Mouse (Mus musculus): ENCODE measurements around the gene Ybx2.

DNA sequence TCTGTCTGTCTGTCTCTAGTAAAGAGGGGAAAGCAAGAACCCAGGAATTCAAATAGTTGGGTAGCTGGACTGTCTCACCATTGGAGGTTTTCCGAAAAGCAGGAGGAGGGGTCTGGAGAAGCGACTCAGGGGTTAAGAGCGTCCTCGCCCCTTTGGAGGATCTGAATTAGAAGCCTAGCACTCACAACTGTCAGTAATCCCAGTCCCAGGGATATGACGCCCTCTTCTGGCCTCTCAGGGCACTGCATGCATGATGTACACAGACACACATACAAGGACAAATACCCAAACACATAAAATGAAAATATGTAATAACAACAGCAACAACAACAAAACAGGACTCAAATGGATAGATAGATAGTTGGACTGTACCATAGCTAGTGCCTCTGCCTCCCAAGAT lies 25.0 kb downstream of the Ybx2 start:
- TF ChIP-seq CTCF (IDR thresholded peaks at IDR 0.05; ENCODE audit: extremely low read depth, insufficient read depth, low read length) (no peak), POLR2A (IDR thresholded peaks at IDR 0.05; ENCODE audit: extremely low read depth, insufficient read depth, low read length) (no peak)
